Mouse (Mus musculus) cortical plate, adult 2 months (tissue): ENCODE measurements around the gene Dennd2a. TPM values are rescaled to one million over a fixed set of nuclear protein-coding genes. Genes with fewer than 3 reads are reported as not detected.

ENCODE experiments used
- H3K27ac ChIP-seq: fragments of 200-500 bp; 2 replicates; pipeline ENCODE4 v1.5.1; 2012; ENCODE audit warnings: low read length, control low read depth, inconsistent platforms; ENCODE audit not compliant: insufficient read depth
- H3K4me1 ChIP-seq: fragments of 200-500 bp; 2 replicates; pipeline ENCODE4 v1.6.1; 2011; ENCODE audit warnings: low read length; ENCODE audit not compliant: control insufficient read depth, insufficient read depth
- H3K4me3 ChIP-seq: fragments of 200-500 bp; 2 replicates; pipeline ENCODE4 v1.5.1; 2011; ENCODE audit warnings: mild to moderate bottlenecking, low read length, control low read depth; ENCODE audit not compliant: insufficient read depth
- CTCF ChIP-seq: fragments of 200-500 bp; IDR thresholded peaks from 2 replicates; pipeline ENCODE4 v1.5.1; 2011; ENCODE audit warnings: mild to moderate bottlenecking, control low read depth, low read length; ENCODE audit not compliant: insufficient read depth; ENCODE audit errors: extremely low read depth
- POLR2A ChIP-seq: fragments of 200-500 bp; IDR thresholded peaks from 2 replicates; pipeline ENCODE4 v1.6.1; 2011; ENCODE audit warnings: mild to moderate bottlenecking, low read length, control low read depth; ENCODE audit not compliant: insufficient read depth; ENCODE audit errors: extremely low read depth
- polyA plus RNA-seq: library from polyadenylated mRNA; depleted of rRNA; stranded (reverse); fragments of >200 nt; gene quantifications from 2 replicates; pipeline ENCODE4 v1.2.3, GENCODE M21; 2012

The Dennd2a gene
- polyA plus RNA-seq, 1 experiment, result 13.1 TPM

GRCm38 (mm10) chr6:39462621-39463538 lies 94.8 kb downstream of the Dennd2a start:
- no peak overlapping the region for H3K27ac ChIP-seq
- TF ChIP-seq POLR2A (no peak), CTCF (peak; percentile 89)
- no peaks in the 10 kb centered on the region for H3K4me1 ChIP-seq
- no peak overlapping the region for H3K4me3 ChIP-seq

GRCm38 (mm10) chr6:39460040-39460439 lies 97.6 kb downstream of the Dennd2a start:
- no peak overlapping the region for H3K27ac ChIP-seq
- TF ChIP-seq CTCF, result no peak
- TF ChIP-seq POLR2A, result no peak
- no peaks in the 10 kb centered on the region for H3K4me1 ChIP-seq
- H3K4me3 ChIP-seq, result no peak overlapping the region

- Histone ChIP-seq H3K27ac (no peak overlapping the region), H3K4me1 (no peaks in the 10 kb centered on the region), H3K4me3 (no peak overlapping the region)
- TF ChIP-seq CTCF, result no peak
- TF ChIP-seq POLR2A, result no peak
Observed at GRCm38 (mm10) chr6:39455339-39456160, 102.1 kb downstream of the Dennd2a start.

GRCm38 (mm10) chr6:39454616-39455015 lies 103.1 kb downstream of the Dennd2a start:
- no peak overlapping the region for H3K27ac ChIP-seq
- H3K4me3 ChIP-seq, result no peak overlapping the region
- H3K4me1 ChIP-seq, result no peaks in the 10 kb centered on the region
- TF ChIP-seq CTCF, result no peak
- no peak for TF ChIP-seq POLR2A

GRCm38 (mm10) chr6:39453564-39453963 lies 104.1 kb downstream of the Dennd2a start:
- Histone ChIP-seq H3K27ac (no peak overlapping the region), H3K4me3 (no peak overlapping the region), H3K4me1 (no peaks in the 10 kb centered on the region)
- TF ChIP-seq CTCF (no peak), POLR2A (no peak)

GRCm38 (mm10) chr6:39451033-39451432 lies 106.6 kb downstream of the Dennd2a start:
- TF ChIP-seq CTCF, result peak; percentile 20; the same call in 1 of the 2 replicates
- TF ChIP-seq POLR2A, result no peak
- H3K4me1 ChIP-seq, result no peaks in the 10 kb centered on the region
- no peak overlapping the region for H3K4me3 ChIP-seq
- H3K27ac ChIP-seq, result no peak overlapping the region

GRCm38 (mm10) chr6:39450580-39450979 lies 107.1 kb downstream of the Dennd2a start:
- TF ChIP-seq CTCF (no peak), POLR2A (no peak)
- Histone ChIP-seq H3K27ac (no peak overlapping the region), H3K4me3 (no peak overlapping the region), H3K4me1 (no peaks in the 10 kb centered on the region)

GRCm38 (mm10) chr6:39447429-39448185 lies 110.1 kb downstream of the Dennd2a start:
- Histone ChIP-seq H3K4me1 (no peaks in the 10 kb centered on the region), H3K4me3 (no peak overlapping the region), H3K27ac (no peak overlapping the region)
- no peak for TF ChIP-seq POLR2A
- TF ChIP-seq CTCF, result no peak
